Mouse (Mus musculus): ENCODE measurements around the gene Fads6. TPM values are rescaled to one million over a fixed set of nuclear protein-coding genes. Genes with fewer than 3 reads are reported as not detected.

Gene Fads6
- total RNA-seq, 2 experiments from 2014 or later, result 2.9 to 3.6 TPM

- no peak for DNase-seq
Measured at GRCm38 (mm10) chr11:115275954-115276353, 21.5 kb downstream of the Fads6 start.

GRCm38 (mm10) chr11:115275509-115275908 lies 22.0 kb downstream of the Fads6 start:
- no peak for DNase-seq

- no peak for DNase-seq
Measured at GRCm38 (mm10) chr11:115274771-115275170, 22.7 kb downstream of the Fads6 start.

GRCm38 (mm10) chr11:115274178-115274577 lies 23.3 kb downstream of the Fads6 start:
- no peak for DNase-seq

GRCm38 (mm10) chr11:115273735-115274134 lies 23.7 kb downstream of the Fads6 start:
- no peak for DNase-seq

- no peak for DNase-seq
Measured at GRCm38 (mm10) chr11:115272894-115273498, 24.5 kb downstream of the Fads6 start.

GRCm38 (mm10) chr11:115271481-115271880 lies 26.0 kb downstream of the Fads6 start:
- no peak for DNase-seq

GRCm38 (mm10) chr11:115271052-115271451 lies 26.4 kb downstream of the Fads6 start:
- no peak for DNase-seq

GRCm38 (mm10) chr11:115270148-115270861 lies 27.2 kb downstream of the Fads6 start:
- DNase-seq, result peak; percentile 41

GRCm38 (mm10) chr11:115269330-115270066 lies 28.0 kb downstream of the Fads6 start:
- DNase-seq, result no peak

- no peak for DNase-seq
Measured at GRCm38 (mm10) chr11:115267958-115268357, 29.5 kb downstream of the Fads6 start.

- no peak for DNase-seq
Measured at GRCm38 (mm10) chr11:115267061-115267883, 30.2 kb downstream of the Fads6 start, which contains the start of gene Grin2c. TSS of gene Grin2c (minus strand) at chr11:115267243.

- no peak for DNase-seq
Measured at GRCm38 (mm10) chr11:115266400-115266778, 31.1 kb downstream of the Fads6 start.

- DNase-seq, result no peak
Measured at GRCm38 (mm10) chr11:115265771-115266399, 31.6 kb downstream of the Fads6 start.

- DNase-seq, result no peak
Measured at GRCm38 (mm10) chr11:115264862-115265668, 32.4 kb downstream of the Fads6 start.

- no peak for DNase-seq
Measured at GRCm38 (mm10) chr11:115264136-115264861, 33.2 kb downstream of the Fads6 start.

GRCm38 (mm10) chr11:115262954-115263353 lies 34.5 kb downstream of the Fads6 start:
- DNase-seq, result no peak

GRCm38 (mm10) chr11:115259134-115259533 lies 38.3 kb downstream of the Fads6 start:
- DNase-seq, result no peak

- DNase-seq, result no peak
Measured at GRCm38 (mm10) chr11:115257775-115258510, 39.5 kb downstream of the Fads6 start.
